Mouse (Mus musculus) hindbrain, embryonic 12.5 days (tissue): Measurements from ENCODE around the gene Mansc1. TPM values are rescaled to one million over a fixed set of nuclear protein-coding genes. Genes with fewer than 3 reads are reported as not detected.

Experiments used
- ATAC-seq: fragments of 200-750 bp; cut with Nextera tagmentation; 2 replicates; pipeline ENCODE4 v1.8.0; 2017; ENCODE audit warnings: moderate TSS enrichment; ENCODE audit not compliant: low FRiP score
- H3K27ac ChIP-seq: fragments of 300-500 bp; sonication (generic); 2 replicates; pipeline ENCODE4 v1.5.1; 2016; ENCODE audit warnings: mild to moderate bottlenecking
- H3K27me3 ChIP-seq: fragments of 300-500 bp; sonication (generic); 2 replicates; pipeline ENCODE4 v1.6.1; 2016; ENCODE audit warnings: mild to moderate bottlenecking
- H3K36me3 ChIP-seq: fragments of 300-500 bp; sonication (generic); 2 replicates; pipeline ENCODE4 v1.6.1; 2016; ENCODE audit warnings: mild to moderate bottlenecking
- H3K4me1 ChIP-seq: fragments of 300-500 bp; sonication (generic); 2 replicates; pipeline ENCODE4 v1.6.1; 2016
- H3K4me2 ChIP-seq: fragments of 300-500 bp; sonication (generic); replicated peaks from 2 replicates; pipeline ENCODE4 v1.6.1; 2016; ENCODE audit warnings: mild to moderate bottlenecking
- H3K4me3 ChIP-seq: fragments of 300-500 bp; sonication (generic); 2 replicates; pipeline ENCODE4 v1.5.1; 2016; ENCODE audit warnings: mild to moderate bottlenecking
- H3K9ac ChIP-seq: fragments of 300-500 bp; sonication (generic); 2 replicates; pipeline ENCODE4 v1.6.1; 2016; ENCODE audit warnings: mild to moderate bottlenecking, moderate library complexity
- H3K9me3 ChIP-seq: fragments of 300-500 bp; sonication (generic); replicated peaks from 2 replicates; pipeline ENCODE4 v1.6.1; 2016; ENCODE audit warnings: mild to moderate bottlenecking
- WGBS: fragments of 180-500 bp; shearing (Covaris S2); methylation state at CpG from one replicate; pipeline ENCODE4 v1.1.7; 2016; 5-methylcytosine and 5-hydroxymethylcytosine counted together
- polyA plus RNA-seq: library from polyadenylated mRNA; unstranded; fragments of >200 nt; fragmentation: Nextera tagmentation; extraction: Ambion mirVana; gene quantifications from 2 replicates; pipeline ENCODE4 v1.2.1, GENCODE M21; 2016

Gene Mansc1
- polyA plus RNA-seq, 1 experiment from 2014 or later = 1.3 TPM

- Histone ChIP-seq H3K27me3 (no peaks in the 10 kb centered on the region), H3K9me3 (no peaks in the 10 kb centered on the region), H3K36me3 (no peaks in the 10 kb centered on the region), H3K4me2 (no peak overlapping the region), H3K9ac (no peak overlapping the region), H3K27ac (no peak overlapping the region), H3K4me3 (no peak overlapping the region), H3K4me1 (no peaks in the 10 kb centered on the region)
- ATAC-seq = no peak
- 72% methylated on average over 4 of the region's 4 CpGs for WGBS
Observed at GRCm38 (mm10) chr6:134656527-134656926, 24.2 kb upstream of the Mansc1 start.

GRCm38 (mm10) chr6:134648356-134648755, 16.1 kb upstream of the Mansc1 start:
- Histone ChIP-seq H3K4me1 (peaks cover 14% of the 10 kb centered on the region), H3K9ac (no peak overlapping the region), H3K4me3 (no peak overlapping the region), H3K4me2 (no peak overlapping the region), H3K36me3 (peaks cover 10% of the 10 kb centered on the region), H3K27ac (no peak overlapping the region), H3K27me3 (no peaks in the 10 kb centered on the region), H3K9me3 (no peaks in the 10 kb centered on the region)
- no peak for ATAC-seq
- 57% methylated on average over 5 of the region's 5 CpGs for WGBS

- Histone ChIP-seq H3K4me1 (peaks cover 14% of the 10 kb centered on the region), H3K9me3 (no peaks in the 10 kb centered on the region), H3K4me2 (no peak overlapping the region), H3K9ac (no peak overlapping the region), H3K36me3 (peaks cover 10% of the 10 kb centered on the region), H3K27me3 (no peaks in the 10 kb centered on the region), H3K27ac (peak overlapping the region; percentile 40; the same call in 1 of the 2 replicates), H3K4me3 (no peak overlapping the region)
- WGBS = 16% methylated on average over 5 of the region's 5 CpGs
- no peak for ATAC-seq
Observed at GRCm38 (mm10) chr6:134647621-134648020, 15.3 kb upstream of the Mansc1 start.

GRCm38 (mm10) chr6:134646835-134647234, 14.5 kb upstream of the Mansc1 start:
- 94% methylated on average over 6 of the region's 6 CpGs for WGBS
- ATAC-seq = no peak
- H3K27ac ChIP-seq = no peak overlapping the region
- H3K4me3 ChIP-seq = no peak overlapping the region
- H3K4me2 ChIP-seq = no peak overlapping the region
- no peaks in the 10 kb centered on the region for H3K9me3 ChIP-seq
- H3K9ac ChIP-seq = no peak overlapping the region
- H3K27me3 ChIP-seq = no peaks in the 10 kb centered on the region
- peaks cover 10% of the 10 kb centered on the region for H3K36me3 ChIP-seq
- H3K4me1 ChIP-seq = peaks cover 14% of the 10 kb centered on the region

- ATAC-seq = no peak
- H3K4me3 ChIP-seq = no peak overlapping the region
- 90% methylated on average over 5 of the region's 5 CpGs for WGBS
- H3K27me3 ChIP-seq = no peaks in the 10 kb centered on the region
- H3K27ac ChIP-seq = no peak overlapping the region
- no peak overlapping the region for H3K4me2 ChIP-seq
- no peak overlapping the region for H3K9ac ChIP-seq
- no peaks in the 10 kb centered on the region for H3K9me3 ChIP-seq
- peaks cover 15% of the 10 kb centered on the region for H3K4me1 ChIP-seq
- H3K36me3 ChIP-seq = peaks cover 10% of the 10 kb centered on the region
Observed at GRCm38 (mm10) chr6:134643296-134643695, 11.0 kb upstream of the Mansc1 start.

GRCm38 (mm10) chr6:134641738-134642446, 9.6 kb upstream of the Mansc1 start:
- H3K4me3 ChIP-seq = peak overlapping the region; percentile 89
- 80% methylated on average over 9 of the region's 9 CpGs for WGBS
- H3K36me3 ChIP-seq = peaks cover 10% of the 10 kb centered on the region
- no peak for ATAC-seq
- H3K4me2 ChIP-seq = peak overlapping the region; percentile 69
- peaks cover 6% of the 10 kb centered on the region; the same call in 1 of the 2 replicates for H3K4me1 ChIP-seq
- H3K9ac ChIP-seq = peak overlapping the region; percentile 92; the same call in 1 of the 2 replicates
- H3K9me3 ChIP-seq = no peaks in the 10 kb centered on the region
- no peaks in the 10 kb centered on the region for H3K27me3 ChIP-seq
- no peak overlapping the region for H3K27ac ChIP-seq

- H3K36me3 ChIP-seq = peaks cover 8% of the 10 kb centered on the region
Observed at GRCm38 (mm10) chr6:134640485-134641475, 8.5 kb upstream of the Mansc1 start.

GRCm38 (mm10) chr6:134639900-134640299, 7.6 kb upstream of the Mansc1 start:
- ATAC-seq = no peak

More at GRCm38 (mm10) chr6:134640485-134641475, 8.5 kb upstream of the Mansc1 start:
- Histone ChIP-seq H3K4me2 (peak overlapping the region; percentile 69), H3K9ac (peak overlapping the region; percentile 92), H3K27ac (peak overlapping the region; percentile 88), H3K4me3 (peak overlapping the region; percentile 89), H3K4me1 (peaks cover 6% of the 10 kb centered on the region; the same call in 1 of the 2 replicates), H3K9me3 (no peaks in the 10 kb centered on the region), H3K27me3 (no peaks in the 10 kb centered on the region)
- 1% methylated on average over 65 of the region's 65 CpGs for WGBS
- ATAC-seq = peak; percentile 99

GRCm38 (mm10) chr6:134639210-134639609, 6.9 kb upstream of the Mansc1 start, which contains the start of gene Borcs5:
TSS of gene Borcs5 (plus strand) at chr6:134639510.
- no peaks in the 10 kb centered on the region for H3K9me3 ChIP-seq
- H3K27ac ChIP-seq = no peak within 1 kb of the TSS
- no peak within 1 kb of the TSS for H3K4me3 ChIP-seq
- no peak for ATAC-seq
- no peak within 1 kb of the TSS for H3K4me2 ChIP-seq
- H3K9ac ChIP-seq = no peak within 1 kb of the TSS
- H3K36me3 ChIP-seq = no peaks in the 10 kb centered on the region
- no peaks in the 10 kb centered on the region for H3K27me3 ChIP-seq
- WGBS = 92% methylated on average over 3 of the region's 3 CpGs
- peaks cover 6% of the 10 kb centered on the region; the same call in 1 of the 2 replicates for H3K4me1 ChIP-seq

More at GRCm38 (mm10) chr6:134639900-134640299, 7.6 kb upstream of the Mansc1 start:
- H3K4me1 ChIP-seq = peaks cover 6% of the 10 kb centered on the region; the same call in 1 of the 2 replicates
- 81% methylated on average over 1 of the region's 1 CpGs for WGBS
- H3K9ac ChIP-seq = no peak overlapping the region
- H3K9me3 ChIP-seq = no peaks in the 10 kb centered on the region
- no peaks in the 10 kb centered on the region for H3K27me3 ChIP-seq
- H3K27ac ChIP-seq = no peak overlapping the region
- H3K4me2 ChIP-seq = no peak overlapping the region
- H3K36me3 ChIP-seq = no peaks in the 10 kb centered on the region
- no peak overlapping the region for H3K4me3 ChIP-seq

- Histone ChIP-seq H3K4me3 (no peak overlapping the region), H3K4me1 (peaks cover 13% of the 10 kb centered on the region), H3K4me2 (no peak overlapping the region), H3K9me3 (no peaks in the 10 kb centered on the region), H3K27me3 (peaks cover 21% of the 10 kb centered on the region), H3K36me3 (no peaks in the 10 kb centered on the region), H3K9ac (no peak overlapping the region), H3K27ac (no peak overlapping the region)
- ATAC-seq = no peak
- 55% methylated on average over 4 of the region's 4 CpGs for WGBS
Observed at GRCm38 (mm10) chr6:134636476-134636875, 4.2 kb upstream of the Mansc1 start.

- H3K4me2 ChIP-seq = no peak overlapping the region
- no peak overlapping the region for H3K27ac ChIP-seq
- H3K9me3 ChIP-seq = no peaks in the 10 kb centered on the region
- H3K9ac ChIP-seq = no peak overlapping the region
- ATAC-seq = no peak
- 85% methylated on average over 8 of the region's 8 CpGs for WGBS
- no peak overlapping the region for H3K4me3 ChIP-seq
- no peaks in the 10 kb centered on the region for H3K36me3 ChIP-seq
- H3K4me1 ChIP-seq = peaks cover 10% of the 10 kb centered on the region
- peaks cover 31% of the 10 kb centered on the region for H3K27me3 ChIP-seq
Observed at GRCm38 (mm10) chr6:134633553-134633952, 1.3 kb upstream of the Mansc1 start.

- WGBS = 51% methylated on average over 5 of the region's 5 CpGs
- Histone ChIP-seq H3K27ac (no peak overlapping the region), H3K4me2 (peak overlapping the region; percentile 78), H3K4me1 (peaks cover 10% of the 10 kb centered on the region), H3K27me3 (peaks cover 31% of the 10 kb centered on the region), H3K36me3 (no peaks in the 10 kb centered on the region), H3K9ac (peak overlapping the region; percentile 51; the same call in 1 of the 2 replicates), H3K4me3 (peak overlapping the region; percentile 44), H3K9me3 (no peaks in the 10 kb centered on the region)
- no peak for ATAC-seq
Observed at GRCm38 (mm10) chr6:134632756-134633155, 468 bp upstream of the Mansc1 start.
